Mouse (Mus musculus) stomach, embryonic 14.5 days (tissue): ENCODE results near the gene Zfp879. TPM values are rescaled to one million over a fixed set of nuclear protein-coding genes. Genes with fewer than 3 reads are reported as not detected.

Source experiments
- ATAC-seq: fragments of 200-750 bp; cut with Nextera tagmentation; 2 replicates; pipeline ENCODE4 v1.8.0; 2017; ENCODE audit warnings: low read depth, moderate TSS enrichment; ENCODE audit not compliant: insufficient number of reproducible peaks, insufficient read depth, low FRiP score
- H3K27ac ChIP-seq: fragments of 300-500 bp; sonication (generic); 2 replicates; pipeline ENCODE4 v1.5.1; 2014; ENCODE audit warnings: mild to moderate bottlenecking, low read length, moderate library complexity, mixed read lengths
- H3K27me3 ChIP-seq: fragments of 300-500 bp; sonication (generic); 2 replicates; pipeline ENCODE4 v1.6.1; 2014; ENCODE audit warnings: low read length, control low read depth, mixed read lengths; ENCODE audit not compliant: control insufficient read depth, insufficient read depth
- H3K36me3 ChIP-seq: fragments of 300-500 bp; sonication (generic); 2 replicates; pipeline ENCODE4 v1.6.1; 2014; ENCODE audit warnings: mild to moderate bottlenecking, control low read depth, low read length, moderate library complexity, mixed read lengths; ENCODE audit not compliant: control insufficient read depth, insufficient read depth
- H3K4me1 ChIP-seq: fragments of 300-500 bp; sonication (generic); 2 replicates; pipeline ENCODE4 v1.6.1; 2014; ENCODE audit warnings: low read length, control low read depth, mixed read lengths; ENCODE audit not compliant: control insufficient read depth, insufficient read depth
- H3K4me2 ChIP-seq: fragments of 300-500 bp; sonication (generic); replicated peaks from 2 replicates; pipeline ENCODE4 v1.6.1; 2014; ENCODE audit warnings: low read depth, low read length, control low read depth
- H3K4me3 ChIP-seq: fragments of 300-500 bp; sonication (generic); 2 replicates; pipeline ENCODE4 v1.5.1; 2014; ENCODE audit warnings: low read depth, low read length, control low read depth
- H3K9ac ChIP-seq: fragments of 300-500 bp; sonication (generic); replicated peaks from 2 replicates; pipeline ENCODE4 v1.6.1; 2014; ENCODE audit warnings: low read depth, mild to moderate bottlenecking, control low read depth, low read length, moderate library complexity, mixed read lengths
- H3K9me3 ChIP-seq: fragments of 300-500 bp; sonication (generic); 2 replicates; pipeline ENCODE4 v1.6.1; 2016; ENCODE audit warnings: low read depth, low read length, control low read depth; ENCODE audit not compliant: control insufficient read depth
- WGBS: fragments of 180-500 bp; shearing (Covaris S2); extraction: QIAGEN DNeasy Blood & Tissue Kit; methylation state at CpG from one replicate; pipeline ENCODE4 v1.1.7; 2014; 5-methylcytosine and 5-hydroxymethylcytosine counted together
- polyA plus RNA-seq: library from polyadenylated mRNA; unstranded; fragments of >200 nt; fragmentation: Nextera tagmentation; extraction: Ambion mirVana; gene quantifications from 2 replicates; pipeline ENCODE4 v1.2.1, GENCODE M21; 2014

Gene Zfp879
- 0.65 and 1.0 TPM in 2 replicates for polyA plus RNA-seq

DNA sequence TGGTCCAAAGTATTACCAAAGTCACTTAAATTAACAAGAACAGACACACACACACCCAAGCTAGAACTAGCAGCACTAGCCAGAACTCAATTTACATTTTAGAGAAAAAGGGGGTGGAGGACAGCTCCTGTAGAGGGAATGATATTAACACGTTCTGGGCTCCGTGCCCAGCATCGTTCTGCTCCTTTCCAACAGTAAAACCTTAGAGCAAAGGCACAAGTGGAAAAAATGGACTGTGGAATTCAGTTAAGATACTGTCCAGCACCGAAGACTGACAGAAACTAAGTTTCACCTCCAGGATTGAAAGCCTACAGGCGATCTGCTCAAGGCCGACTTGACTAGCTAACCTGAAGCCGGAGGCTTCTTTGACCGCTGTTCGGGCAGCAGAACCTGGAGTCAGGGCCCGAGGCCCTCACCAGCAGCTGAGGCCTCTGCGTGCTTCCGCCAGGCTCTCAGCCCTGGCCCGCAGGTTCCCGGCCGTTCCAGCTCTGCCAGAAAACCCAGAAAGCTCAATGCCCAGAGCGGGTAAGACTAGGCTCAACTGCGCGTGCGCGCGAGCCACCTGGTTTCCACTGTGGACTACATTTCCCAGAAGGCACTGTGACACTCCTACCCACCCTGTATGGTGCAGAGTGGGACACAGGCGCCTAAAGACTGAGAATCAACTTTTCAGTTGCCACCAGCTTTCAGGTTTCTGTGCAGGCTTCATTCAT, at the start of gene Zfp879:
Zfp879 (minus strand) TSS at position 530 of the 713 bp plus-strand sequence.
- H3K36me3 ChIP-seq, result no peaks in the 10 kb centered on the region
- peak; percentile 93 for ATAC-seq
- 12% methylated on average over 22 of the region's 22 CpGs for WGBS
- no peaks in the 10 kb centered on the region; the same call in 1 of the 2 replicates for H3K4me1 ChIP-seq
- H3K9me3 ChIP-seq, result no peaks in the 10 kb centered on the region
- peak within 1 kb of the TSS; percentile 51 for H3K4me2 ChIP-seq
- H3K9ac ChIP-seq, result peak within 1 kb of the TSS; percentile 39; the same call in 1 of the 2 replicates
- H3K4me3 ChIP-seq, result peak within 1 kb of the TSS; percentile 35
- no peaks in the 10 kb centered on the region for H3K27me3 ChIP-seq
- peak within 1 kb of the TSS; percentile 90 for H3K27ac ChIP-seq

DNA sequence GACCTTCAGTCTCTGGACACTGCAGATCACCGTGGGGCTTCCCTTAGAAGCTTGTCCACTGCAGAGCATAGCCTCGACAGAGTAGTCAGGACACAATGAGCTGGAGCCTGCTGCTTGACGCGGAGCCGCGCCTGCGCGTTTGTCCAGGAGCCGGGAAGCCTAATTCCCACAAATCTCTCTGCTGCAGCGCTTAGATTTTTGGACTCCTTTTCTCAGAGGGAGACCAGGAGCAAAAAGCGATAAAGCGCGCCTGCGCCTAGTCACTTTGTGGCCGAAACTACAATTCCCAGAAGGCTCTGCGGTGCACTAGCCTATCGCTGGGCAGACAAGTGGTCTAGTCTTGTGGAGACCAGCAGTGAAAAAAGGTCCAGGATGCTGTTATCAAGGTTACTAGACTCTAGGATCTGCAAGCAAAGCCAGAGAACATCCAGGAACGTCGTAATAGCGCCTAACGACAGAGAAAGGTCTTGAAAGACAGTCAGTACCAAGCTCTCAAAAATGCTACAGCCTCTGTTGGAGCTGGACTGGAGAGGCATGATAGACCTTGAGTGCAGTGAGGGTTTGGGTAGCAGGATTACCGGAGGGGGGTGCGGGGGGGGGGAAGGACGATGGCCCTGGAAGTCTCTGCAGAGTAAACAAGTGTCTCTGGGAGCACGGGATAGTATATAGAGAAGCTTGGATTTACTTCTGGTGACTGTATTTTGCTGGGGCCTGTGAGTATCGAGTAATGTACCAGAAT, 46.2 kb upstream of the Zfp879 start, which contains the start of gene Zfp454:
Zfp454 (minus strand) TSS at position 262 of the 739 bp plus-strand sequence.
- Histone ChIP-seq H3K4me1 (0 out of 2 replicates have a peak, but pooled peaks cover 9% of the 10 kb centered on the region), H3K4me2 (peak within 1 kb of the TSS; percentile 83), H3K9ac (peak within 1 kb of the TSS; percentile 55), H3K36me3 (peaks cover 7% of the 10 kb centered on the region; the same call in 1 of the 2 replicates), H3K4me3 (peak within 1 kb of the TSS; percentile 49), H3K27ac (peak within 1 kb of the TSS; percentile 75; the same call in 1 of the 2 replicates), H3K27me3 (no peaks in the 10 kb centered on the region), H3K9me3 (0 out of 2 replicates have a peak, but pooled peaks cover 6% of the 10 kb centered on the region)
- WGBS, result 6% methylated on average over 26 of the region's 26 CpGs
- ATAC-seq, result peak; percentile 91

DNA sequence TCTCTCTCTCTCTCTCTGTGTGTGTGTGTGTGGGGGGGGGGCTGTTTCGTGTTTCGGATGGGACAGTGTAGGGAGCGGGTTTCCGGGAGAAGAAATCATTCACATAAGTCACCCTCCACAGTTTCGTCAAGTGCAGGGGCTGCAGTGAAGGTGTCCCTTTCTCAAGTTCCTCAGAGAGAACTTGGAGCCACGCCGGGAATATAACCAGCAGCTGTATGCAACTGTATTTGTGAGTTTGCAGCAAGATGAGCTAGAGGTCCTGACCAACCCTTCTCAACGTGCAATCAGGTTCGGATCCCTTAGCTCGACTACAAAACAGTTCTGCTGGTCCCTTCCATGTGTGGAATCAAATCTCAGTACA, 45.6 kb upstream of the Zfp879 start:
- Histone ChIP-seq H3K27me3 (no peaks in the 10 kb centered on the region), H3K4me2 (peak overlapping the region; percentile 83), H3K27ac (peak overlapping the region; percentile 75; the same call in 1 of the 2 replicates), H3K9me3 (0 out of 2 replicates have a peak, but pooled peaks cover under 1% of the 10 kb centered on the region), H3K36me3 (peaks cover 10% of the 10 kb centered on the region; the same call in 1 of the 2 replicates), H3K4me1 (0 out of 2 replicates have a peak, but pooled peaks cover 9% of the 10 kb centered on the region), H3K9ac (peak overlapping the region; percentile 55), H3K4me3 (peak overlapping the region; percentile 49)
- 8% methylated on average over 10 of the region's 10 CpGs for WGBS
- ATAC-seq, result peak; percentile 29; the same call in 1 of the 2 replicates

DNA sequence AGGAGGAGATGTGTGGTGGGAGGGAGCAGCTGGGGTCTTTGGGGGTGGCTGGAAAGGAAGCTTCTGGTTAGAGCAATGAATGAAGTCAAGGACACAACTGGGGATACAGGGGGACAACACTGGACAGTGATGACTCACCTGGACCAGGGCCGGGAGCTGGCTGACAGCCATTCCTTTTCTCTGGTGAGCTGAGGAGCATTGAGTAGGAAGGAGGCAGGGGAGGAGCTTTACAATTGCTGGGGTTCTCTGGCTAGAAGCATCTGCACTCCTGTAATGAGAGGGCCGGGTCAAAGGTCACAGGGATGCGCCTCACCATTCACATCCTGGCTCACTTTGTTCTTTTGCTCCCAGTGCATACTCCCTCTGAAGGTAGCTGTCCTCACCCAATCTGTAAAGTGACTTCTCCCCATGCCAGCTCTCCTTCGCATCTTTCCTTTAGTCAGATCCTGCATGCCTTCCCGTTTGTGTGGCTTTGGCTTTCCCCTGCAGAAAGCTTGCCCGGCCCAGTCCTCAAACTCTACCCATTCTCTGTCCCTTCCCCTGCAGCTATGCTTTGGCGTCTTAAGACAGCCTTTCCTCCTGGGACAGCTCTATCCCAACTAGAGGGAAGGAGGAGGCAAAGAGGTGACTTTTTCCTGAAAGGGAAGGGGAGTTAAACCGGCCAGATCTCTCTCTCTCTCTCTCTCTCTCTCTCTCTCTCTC, 45.0 kb upstream of the Zfp879 start:
- 42% methylated on average over 8 of the region's 8 CpGs for WGBS
- Histone ChIP-seq H3K4me1 (0 out of 2 replicates have a peak, but pooled peaks cover 9% of the 10 kb centered on the region), H3K27ac (no peak overlapping the region), H3K27me3 (no peaks in the 10 kb centered on the region), H3K36me3 (peaks cover 10% of the 10 kb centered on the region; the same call in 1 of the 2 replicates), H3K4me3 (peak overlapping the region; percentile 49), H3K9ac (peak overlapping the region; percentile 55; the same call in 1 of the 2 replicates), H3K4me2 (peak overlapping the region; percentile 83), H3K9me3 (no peaks in the 10 kb centered on the region)
- no peak for ATAC-seq

DNA sequence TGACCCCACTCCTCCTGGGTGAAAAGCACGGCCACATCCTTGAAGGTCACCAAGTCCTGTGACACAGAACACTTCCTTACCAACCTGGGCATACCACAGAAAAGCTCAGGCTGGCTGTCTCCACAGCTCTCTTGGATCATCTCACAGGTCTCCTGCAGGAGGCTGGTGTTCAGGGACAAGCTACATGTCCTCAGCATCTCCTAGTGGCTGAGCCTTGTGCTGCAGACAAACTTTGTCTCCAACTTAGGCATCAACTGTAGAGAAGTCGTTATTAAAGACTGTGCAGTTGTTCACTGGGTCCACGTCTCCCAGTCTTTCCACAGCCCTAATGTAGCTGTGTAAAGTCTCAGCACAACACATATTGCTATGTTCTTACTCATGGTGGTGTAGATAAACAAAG, 42.4 kb upstream of the Zfp879 start:
- no peaks in the 10 kb centered on the region for H3K9me3 ChIP-seq
- H3K4me1 ChIP-seq, result 0 out of 2 replicates have a peak, but pooled peaks cover 9% of the 10 kb centered on the region
- ATAC-seq, result no peak
- no peaks in the 10 kb centered on the region for H3K27me3 ChIP-seq
- no peak overlapping the region for H3K9ac ChIP-seq
- no peak overlapping the region for H3K4me3 ChIP-seq
- 78% methylated on average over 3 of the region's 3 CpGs for WGBS
- H3K4me2 ChIP-seq, result no peak overlapping the region
- peaks cover 13% of the 10 kb centered on the region; the same call in 1 of the 2 replicates for H3K36me3 ChIP-seq
- no peak overlapping the region for H3K27ac ChIP-seq

DNA sequence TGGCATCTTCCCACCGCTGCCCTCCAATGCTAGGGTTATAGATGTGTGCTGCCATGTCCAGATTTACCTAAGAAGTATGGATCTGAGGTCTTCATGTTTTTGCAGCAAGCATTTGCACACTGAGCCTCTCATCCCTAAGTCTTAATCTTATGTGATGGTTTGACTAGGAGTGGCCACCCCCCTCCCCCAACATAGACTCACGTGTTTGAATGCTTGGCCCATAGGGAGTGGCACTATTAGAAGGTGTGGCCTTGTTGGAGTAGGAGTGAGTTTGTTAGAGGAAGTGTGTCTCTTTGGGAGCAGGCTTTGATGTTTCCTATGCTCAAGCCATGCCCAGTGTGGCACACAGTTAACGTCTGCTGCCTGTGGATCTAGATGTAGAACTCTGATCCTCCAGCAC, 37.3 kb upstream of the Zfp879 start:
- no peaks in the 10 kb centered on the region for H3K4me1 ChIP-seq
- H3K36me3 ChIP-seq, result peaks cover 23% of the 10 kb centered on the region
- 90% methylated on average over 3 of the region's 3 CpGs for WGBS

DNA sequence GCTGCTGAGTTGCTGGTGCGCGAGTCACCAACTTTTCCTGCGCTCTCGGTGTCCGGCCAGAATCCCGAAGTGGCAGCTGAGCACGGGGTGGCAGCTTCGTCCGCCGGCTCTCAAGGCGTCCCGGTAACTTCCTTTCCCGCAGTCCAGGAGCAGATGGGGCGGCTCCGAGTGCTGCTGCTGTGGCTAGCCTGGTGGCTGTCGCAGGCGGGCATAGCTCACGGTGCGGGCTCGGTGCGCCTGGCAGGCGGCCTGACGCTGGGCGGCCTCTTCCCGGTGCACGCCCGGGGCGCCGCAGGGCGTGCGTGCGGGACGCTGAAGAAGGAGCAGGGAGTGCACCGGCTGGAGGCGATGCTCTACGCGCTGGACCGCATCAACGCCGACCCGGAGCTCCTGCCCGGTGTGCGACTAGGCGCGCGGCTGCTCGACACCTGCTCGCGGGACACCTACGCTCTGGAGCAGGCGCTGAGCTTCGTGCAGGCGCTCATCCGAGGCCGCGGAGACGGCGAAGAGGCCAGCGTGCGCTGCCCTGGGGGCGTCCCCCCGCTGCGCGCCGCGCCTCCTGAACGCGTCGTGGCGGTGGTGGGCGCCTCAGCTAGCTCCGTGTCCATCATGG, 9.7 kb upstream of the Zfp879 start:
- 0 out of 2 replicates have a peak overlapping the region, but pooled peaks have one; percentile 18 for H3K9ac ChIP-seq
- H3K4me3 ChIP-seq, result peak overlapping the region; percentile 39
- H3K4me2 ChIP-seq, result peak overlapping the region; percentile 80
- no peaks in the 10 kb centered on the region for H3K36me3 ChIP-seq
- H3K27ac ChIP-seq, result no peak overlapping the region
- peaks cover 6% of the 10 kb centered on the region for H3K4me1 ChIP-seq
- no peaks in the 10 kb centered on the region for H3K9me3 ChIP-seq
- under 1% methylated on average over 63 of the region's 72 CpGs for WGBS
- peaks cover 33% of the 10 kb centered on the region for H3K27me3 ChIP-seq
- ATAC-seq, result no peak

More for the DNA sequence above, 37.3 kb upstream of the Zfp879 start:
- Histone ChIP-seq H3K27me3 (no peaks in the 10 kb centered on the region), H3K4me2 (no peak overlapping the region), H3K9ac (no peak overlapping the region), H3K27ac (no peak overlapping the region), H3K4me3 (no peak overlapping the region), H3K9me3 (peaks cover 10% of the 10 kb centered on the region)
- no peak for ATAC-seq
